Mouse (Mus musculus) mouse trophoblast stem cell (cell line): Measurements from ENCODE around the gene Dennd1b.

ENCODE experiments used
- in situ Hi-C, 2 experiments: fragments of 300-500 bp; cut with MseI, MboI; formaldehyde crosslinking; loops; 2 replicates in 1 of 2; 3 replicates in 1 of 2; pipeline ENCODE4 v1.15.1; 2025

Dennd1b gene

DNA sequence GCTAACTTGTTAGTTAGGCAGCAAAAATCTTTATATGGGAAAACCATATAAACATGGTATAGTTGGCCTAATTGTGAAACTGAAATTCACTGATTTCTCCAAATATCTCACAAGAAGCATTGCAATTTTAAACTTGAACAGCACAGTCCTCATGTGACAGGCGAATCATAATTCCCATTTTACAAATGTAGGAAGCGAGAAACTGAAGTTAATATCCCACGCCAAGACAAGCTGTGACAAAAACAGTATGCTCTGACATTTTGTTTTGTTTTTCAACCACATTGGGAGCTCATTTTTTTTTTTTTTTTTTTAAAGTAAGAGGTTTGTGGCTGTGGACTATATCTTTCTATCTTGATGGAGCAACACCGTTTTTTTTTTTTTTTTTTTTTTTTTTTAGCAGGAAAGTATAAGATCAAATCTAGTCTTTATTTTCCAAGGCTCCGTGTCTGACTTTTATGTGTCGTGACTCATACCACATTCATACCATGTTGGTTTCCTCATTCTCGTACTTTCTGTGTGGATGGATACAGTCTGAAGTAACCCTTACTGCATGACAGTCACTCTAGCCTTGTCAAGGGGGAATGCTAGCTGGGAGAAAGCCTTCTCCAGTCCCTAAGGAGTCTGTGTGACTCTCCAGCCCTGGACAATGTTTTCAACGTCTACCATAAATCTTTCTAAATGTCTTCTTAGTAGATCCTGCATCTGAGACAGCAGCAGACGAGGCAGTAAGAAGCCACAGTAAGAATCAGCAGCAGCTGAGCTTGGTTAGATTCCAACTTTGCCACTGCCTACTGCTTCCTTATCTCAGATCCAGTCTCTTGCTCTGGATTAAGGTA, 751 bp upstream of the Dennd1b start:
- in situ Hi-C loops: no loop called here

- in situ Hi-C loops: no loop called here
Observed at GRCm38 (mm10) chr1:138963868-138964458, 728 bp downstream of the Dennd1b start.

DNA sequence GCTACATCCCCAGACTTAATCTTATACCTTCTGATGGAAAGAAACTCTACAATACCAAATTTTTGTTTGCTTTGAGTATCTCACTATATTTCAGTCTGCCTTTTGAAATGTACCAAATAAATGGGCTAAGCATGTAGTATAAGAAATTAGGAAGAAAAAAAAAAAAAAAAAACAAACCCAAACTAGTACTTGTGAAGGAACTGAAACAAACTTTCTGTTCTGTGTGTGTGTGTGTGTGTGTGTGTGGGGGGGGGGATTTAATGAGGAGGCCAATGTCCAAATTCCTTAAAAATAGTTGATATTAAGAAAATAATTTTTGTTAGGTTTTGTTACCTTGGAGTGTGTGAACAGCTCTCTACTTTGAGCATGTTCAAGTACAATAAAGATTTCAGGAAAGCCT, 1.8 kb downstream of the Dennd1b start:
- in situ Hi-C loops: no loop called here

- in situ Hi-C loops: no loop called here
Observed at GRCm38 (mm10) chr1:138965511-138965910, 2.3 kb downstream of the Dennd1b start.

- in situ Hi-C loops: no loop called here
Observed at GRCm38 (mm10) chr1:138967450-138967849, 4.2 kb downstream of the Dennd1b start.

DNA sequence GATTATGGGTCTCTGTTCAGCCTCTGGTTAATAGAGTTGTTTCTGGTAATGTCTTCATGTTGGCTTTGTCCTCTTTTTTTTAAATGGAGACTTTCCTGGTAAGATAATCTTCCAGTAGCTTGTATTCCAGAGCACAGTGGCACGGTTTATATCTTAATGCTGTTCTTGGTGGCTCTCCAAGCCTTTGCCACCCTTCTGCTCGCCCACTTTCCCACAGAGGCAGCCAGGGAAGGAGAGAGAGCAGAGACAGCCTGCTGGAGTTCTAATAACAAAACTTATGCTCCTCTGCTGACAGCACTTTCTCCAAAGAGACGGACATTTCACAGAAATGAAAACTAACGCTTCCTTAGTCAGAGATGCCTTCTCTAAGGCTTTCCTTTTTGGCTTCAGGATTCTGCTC, 6.8 kb downstream of the Dennd1b start:
- in situ Hi-C loops: no loop called here

GRCm38 (mm10) chr1:138973541-138974224, 10.4 kb downstream of the Dennd1b start:
- in situ Hi-C loops: no loop called here

- in situ Hi-C loops: no loop called here
Observed at GRCm38 (mm10) chr1:138974836-138975235, 11.6 kb downstream of the Dennd1b start.

DNA sequence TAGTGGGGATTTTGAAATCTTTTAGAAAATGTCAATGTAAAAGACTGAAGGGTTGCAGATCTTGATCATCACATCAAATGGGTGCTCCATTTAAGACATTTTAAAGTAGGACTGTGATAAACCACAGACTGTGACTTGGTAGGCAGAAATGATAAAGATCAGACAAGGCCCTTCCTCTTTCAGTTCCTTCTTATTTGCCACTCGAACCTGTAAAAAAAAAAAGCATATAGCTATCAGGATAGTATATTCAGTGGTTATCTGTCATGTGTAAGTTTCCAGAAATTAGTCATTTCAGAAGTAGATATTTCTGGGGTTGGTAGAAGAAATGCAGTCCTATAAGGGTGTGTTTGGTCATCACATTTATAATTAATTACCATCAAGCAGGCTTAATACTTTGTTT, 12.7 kb downstream of the Dennd1b start:
- in situ Hi-C loops: no loop called here

GRCm38 (mm10) chr1:138982203-138982602, 19.0 kb downstream of the Dennd1b start:
- in situ Hi-C loops: no loop called here

DNA sequence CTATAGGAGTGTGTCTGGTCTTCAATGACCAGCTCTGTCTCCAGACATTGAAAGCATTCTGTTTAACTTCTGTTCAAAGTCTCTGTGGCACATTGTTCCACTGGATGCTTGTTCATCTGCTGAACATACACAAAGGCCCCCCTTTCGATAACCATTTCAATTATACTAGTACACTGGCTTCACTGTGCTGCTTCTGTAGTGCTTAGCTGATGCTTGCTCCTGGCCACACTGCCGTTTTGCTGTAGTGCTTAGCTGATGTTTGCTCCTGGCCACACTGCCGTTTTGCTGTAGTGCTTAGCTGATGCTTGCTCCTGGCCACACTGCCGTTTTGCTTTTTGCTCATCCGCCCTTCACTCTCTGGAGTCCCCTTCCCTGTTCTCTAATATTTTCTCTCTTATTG, 19.4 kb downstream of the Dennd1b start:
- in situ Hi-C loops: no loop called here

GRCm38 (mm10) chr1:138983064-138983463, 19.8 kb downstream of the Dennd1b start:
- in situ Hi-C loops: no loop called here

GRCm38 (mm10) chr1:138983465-138983864, 20.2 kb downstream of the Dennd1b start:
- in situ Hi-C loops: no loop called here

- in situ Hi-C loops: no loop called here
Observed at GRCm38 (mm10) chr1:138984161-138984560, 20.9 kb downstream of the Dennd1b start.

DNA sequence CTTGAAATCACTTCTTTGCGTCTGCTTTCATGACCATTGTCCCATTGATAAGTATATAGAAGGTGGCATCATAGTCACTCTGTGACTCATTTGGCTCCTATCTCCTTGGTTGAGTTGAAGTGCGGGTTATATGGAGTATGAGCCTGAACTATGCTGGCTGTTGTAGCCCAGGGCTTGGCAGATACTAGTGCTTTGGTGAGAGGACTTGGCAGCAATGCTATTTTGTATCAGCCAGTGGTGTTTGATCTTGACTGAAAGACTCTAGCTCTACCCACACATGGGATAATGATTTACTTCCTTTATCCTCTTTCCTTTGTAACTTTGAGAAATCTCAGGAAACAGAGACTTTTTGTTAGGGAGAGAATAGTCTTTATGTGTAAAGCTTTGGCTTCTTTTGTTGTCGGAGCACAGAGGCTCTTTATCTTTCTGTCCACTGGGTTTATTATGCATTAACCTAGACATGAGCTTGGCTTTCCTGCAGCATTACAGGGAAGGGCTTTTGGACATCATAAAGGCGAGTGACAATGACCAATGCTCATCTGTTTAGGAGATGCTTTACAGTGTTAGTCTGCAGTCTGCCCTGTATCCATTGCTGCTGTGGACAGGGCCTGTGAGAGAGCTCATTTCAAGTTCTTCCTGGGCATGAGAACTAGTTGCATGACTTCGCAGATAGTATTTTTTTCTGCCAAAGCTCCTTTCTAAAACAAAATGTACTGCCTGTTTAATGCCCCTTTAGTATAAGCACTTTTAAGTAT, 29.3 kb downstream of the Dennd1b start:
- in situ Hi-C loops: no loop called here

DNA sequence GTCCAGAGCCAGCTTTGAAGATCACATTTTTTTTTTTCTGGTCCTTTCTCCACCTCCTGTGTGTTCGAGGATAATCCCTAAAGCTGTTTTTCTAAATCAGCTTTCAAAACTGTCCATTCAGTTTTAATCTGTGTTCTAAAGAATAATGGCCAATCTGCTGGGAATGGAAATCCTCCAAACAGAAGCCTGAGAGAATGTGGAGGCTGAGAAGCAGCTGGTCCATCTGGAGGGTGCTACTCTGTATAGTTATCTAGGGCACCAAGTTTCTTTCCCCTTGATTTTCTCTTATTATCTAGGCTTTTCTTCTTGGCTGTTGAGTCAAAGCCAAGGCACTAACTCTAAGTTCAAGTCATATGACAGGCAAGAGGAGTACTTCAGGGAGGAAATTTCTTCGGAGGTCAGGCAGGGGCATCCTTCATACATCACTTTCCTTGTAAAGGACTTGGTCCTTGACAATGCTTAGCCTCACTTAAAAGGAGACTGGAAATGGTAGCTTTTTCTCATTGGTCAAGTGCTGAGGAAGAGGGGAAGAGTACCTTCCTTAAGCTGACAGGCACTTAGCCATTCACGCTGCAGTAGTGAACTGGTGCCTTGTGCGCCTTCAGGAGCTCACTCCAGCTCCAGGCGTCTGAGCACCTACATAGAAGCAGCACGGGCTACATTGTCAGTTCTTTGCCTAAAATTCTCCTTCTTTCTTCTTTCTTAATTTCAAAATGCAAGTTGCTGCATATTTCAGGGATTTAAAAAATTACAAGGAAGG, 32.6 kb downstream of the Dennd1b start:
- in situ Hi-C loops: no loop called here

- in situ Hi-C loops: no loop called here
Observed at GRCm38 (mm10) chr1:138996663-138997062, 33.4 kb downstream of the Dennd1b start.

DNA sequence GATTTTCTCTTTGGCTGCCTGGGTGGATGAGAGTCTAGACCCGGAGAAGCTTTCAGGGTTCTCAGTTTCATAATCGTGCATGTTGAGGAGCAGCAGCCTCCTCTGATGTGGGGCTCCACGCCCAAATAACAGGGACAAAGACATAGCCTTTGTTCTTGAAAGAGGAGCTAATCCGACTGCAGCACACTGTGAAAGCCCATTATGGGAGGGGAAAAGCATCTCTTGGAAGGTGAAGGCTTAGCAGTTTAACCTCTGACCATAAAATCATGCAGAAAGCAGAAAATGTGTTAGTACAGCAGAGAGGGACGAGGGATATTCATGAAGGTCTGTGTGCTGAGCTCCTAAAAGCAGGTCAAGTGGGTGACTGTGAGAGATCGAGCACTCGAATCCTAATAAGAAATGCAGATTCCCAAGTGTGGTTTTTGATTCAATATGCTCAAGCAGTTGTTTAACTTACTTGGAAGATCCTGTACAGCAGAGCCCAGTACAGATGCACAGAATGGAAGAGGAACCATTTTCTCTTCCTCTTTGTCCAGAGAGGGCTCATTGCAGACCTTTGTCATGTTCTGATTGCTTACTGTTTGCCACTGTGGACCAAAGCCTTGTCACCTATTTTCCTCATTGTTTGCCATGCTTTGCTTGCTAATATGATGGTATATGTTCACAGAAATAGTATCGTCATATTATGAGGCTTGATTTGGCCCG, 37.6 kb downstream of the Dennd1b start:
- in situ Hi-C loops: no loop called here

DNA sequence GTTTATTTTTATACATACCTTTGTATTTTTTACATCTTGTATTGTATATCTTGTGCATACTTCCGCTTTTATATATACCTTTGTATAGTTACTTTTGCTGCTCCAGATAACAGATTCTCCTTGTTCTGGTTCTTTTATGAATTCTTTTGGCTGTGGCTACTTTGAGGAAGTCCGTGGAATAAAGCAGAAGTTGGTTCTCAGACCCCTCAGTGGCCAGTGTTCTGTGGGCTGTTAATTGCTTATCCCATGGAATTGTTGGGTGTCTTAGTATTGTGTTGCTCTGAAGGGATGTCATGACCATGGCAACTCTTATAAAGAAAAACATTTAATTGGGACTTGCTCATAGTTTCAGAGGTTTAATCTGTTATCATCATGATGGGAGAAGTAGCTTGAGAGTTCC, 40.3 kb downstream of the Dennd1b start:
- in situ Hi-C loops: no loop called here

DNA sequence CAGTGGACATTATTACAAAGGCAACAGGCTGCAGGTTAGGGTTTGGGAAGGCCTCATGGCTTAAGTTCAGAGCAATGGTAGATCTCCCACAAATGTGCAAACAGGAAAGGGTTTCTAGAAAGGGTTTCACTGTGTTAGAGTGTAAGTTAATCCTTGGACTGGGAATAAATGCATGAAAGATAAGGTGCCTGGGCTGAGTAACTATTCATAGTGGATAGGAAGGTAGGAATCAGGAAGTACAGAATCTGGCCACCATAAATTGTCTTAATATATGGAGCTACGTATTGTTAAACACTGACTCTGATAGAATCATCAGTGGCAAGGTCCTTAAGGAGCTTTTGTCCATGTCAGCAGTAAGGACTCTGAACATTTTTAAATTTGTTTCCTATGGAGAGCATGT, 42.8 kb downstream of the Dennd1b start:
- in situ Hi-C loops: no loop called here

GRCm38 (mm10) chr1:139007475-139007874, 44.2 kb downstream of the Dennd1b start:
- in situ Hi-C loops: no loop called here
